Mouse (Mus musculus) Patski (cell line): ENCODE measurements around the gene Ndufaf3. TPM values are rescaled to one million over a fixed set of nuclear protein-coding genes. Genes with fewer than 3 reads are reported as not detected.

ENCODE experiments used
- ATAC-seq: fragments of 100-300 bp; one replicate; pipeline ENCODE4 v1.8.0; 2021
- CTCF ChIA-PET: fragments of 350-600 bp; sonication (Branson Sonifier 250); formaldehyde crosslinking; loops from one replicate; lab custom pipeline; 2022; ENCODE audit warnings: inconsistent platforms; lab: Charles Lee
- POLR2A ChIA-PET: fragments of 350-600 bp; sonication (Branson Sonifier 250); formaldehyde crosslinking; loops from one replicate; lab custom pipeline; 2022; ENCODE audit warnings: antibody characterized with exemption, inconsistent platforms; lab: Charles Lee
- DNase-seq: peaks from one replicate; pipeline ENCODE4 v3.0.0-alpha.2; 2011; ENCODE audit warnings: low read depth, low spot score
- H3K27me3 ChIP-seq: fragments of 371-371 bp; one replicate; pipeline ENCODE4 v1.5.1; 2021
- CTCF ChIP-seq: fragments of 100-300 bp; IDR thresholded peaks from one replicate; pipeline ENCODE4 v1.5.1; 2021
- in situ Hi-C: fragments of 300-500 bp; cut with MboI; formaldehyde crosslinking; loops from 3 replicates; pipeline ENCODE4 v1.11.1; 2018; ENCODE audit warnings: low pct_unique_long_range_greater_than_20kb, mixed read lengths
- polyA plus RNA-seq: library from polyadenylated mRNA; unstranded; gene quantifications from one replicate; pipeline ENCODE4 v1.2.3, GENCODE M21; 2021

The Ndufaf3 gene
- polyA plus RNA-seq, 1 experiment from 2014 or later, result 58.4 TPM

DNA sequence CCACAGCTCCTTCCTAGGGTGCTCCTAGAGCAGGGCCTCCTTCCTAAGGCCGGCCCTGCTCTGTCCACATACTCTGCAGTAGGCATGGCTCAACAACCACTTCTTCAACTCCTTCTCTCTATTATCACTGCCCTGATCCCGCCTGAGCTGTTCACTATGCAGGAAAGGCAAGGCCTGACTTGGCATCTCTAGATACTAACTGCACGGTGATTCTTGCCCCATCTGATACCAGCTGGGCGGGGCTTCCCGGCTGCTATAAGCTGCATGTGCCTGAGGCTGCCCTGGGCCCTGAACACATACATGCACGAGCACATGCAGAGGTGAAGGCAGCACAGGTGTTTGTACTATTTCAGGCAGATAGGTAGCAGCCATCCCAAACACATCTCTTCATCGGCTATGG is 3.1 kb downstream of the Ndufaf3 start:
- no peak for TF ChIP-seq CTCF
- no peak for DNase-seq
- H3K27me3 ChIP-seq, result no peaks in the 10 kb centered on the region
- in situ Hi-C loops, result no loop called here
- ATAC-seq, result no peak
- CTCF ChIA-PET, result no interaction called here
- POLR2A ChIA-PET, result interaction anchor here (0.6 kb wide), 1 partner anchor 12 kb away, joined by 3 read pairs; no protein-coding TSS in a partner anchor

DNA sequence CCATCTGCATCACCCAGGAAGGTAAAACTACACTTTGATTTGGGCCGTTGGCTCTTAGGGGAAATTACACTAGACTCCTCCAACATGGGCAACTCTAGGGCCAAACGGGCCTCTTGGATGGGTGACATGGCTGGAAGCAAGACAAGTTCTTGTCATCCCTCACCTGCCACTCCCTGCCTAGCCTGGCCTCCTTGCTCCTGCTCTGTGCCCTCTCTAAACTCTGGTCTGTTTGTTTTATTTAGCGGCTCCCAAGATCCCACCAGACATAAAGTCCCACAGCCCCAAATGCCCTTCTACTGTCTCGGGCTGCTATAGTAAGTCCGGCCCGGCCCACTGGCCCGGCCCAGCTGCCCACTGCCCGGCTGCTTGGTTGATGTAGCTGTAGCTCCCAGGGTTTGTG is 3.6 kb downstream of the Ndufaf3 start:
- in situ Hi-C loops, result no loop called here
- POLR2A ChIA-PET, result interaction anchor here (0.6 kb wide), 1 partner anchor 13 kb away, joined by 3 read pairs; no protein-coding TSS in a partner anchor
- DNase-seq (no peak), ATAC-seq (no peak)
- TF ChIP-seq CTCF, result no peak
- H3K27me3 ChIP-seq, result no peaks in the 10 kb centered on the region
- CTCF ChIA-PET, result no interaction called here

DNA sequence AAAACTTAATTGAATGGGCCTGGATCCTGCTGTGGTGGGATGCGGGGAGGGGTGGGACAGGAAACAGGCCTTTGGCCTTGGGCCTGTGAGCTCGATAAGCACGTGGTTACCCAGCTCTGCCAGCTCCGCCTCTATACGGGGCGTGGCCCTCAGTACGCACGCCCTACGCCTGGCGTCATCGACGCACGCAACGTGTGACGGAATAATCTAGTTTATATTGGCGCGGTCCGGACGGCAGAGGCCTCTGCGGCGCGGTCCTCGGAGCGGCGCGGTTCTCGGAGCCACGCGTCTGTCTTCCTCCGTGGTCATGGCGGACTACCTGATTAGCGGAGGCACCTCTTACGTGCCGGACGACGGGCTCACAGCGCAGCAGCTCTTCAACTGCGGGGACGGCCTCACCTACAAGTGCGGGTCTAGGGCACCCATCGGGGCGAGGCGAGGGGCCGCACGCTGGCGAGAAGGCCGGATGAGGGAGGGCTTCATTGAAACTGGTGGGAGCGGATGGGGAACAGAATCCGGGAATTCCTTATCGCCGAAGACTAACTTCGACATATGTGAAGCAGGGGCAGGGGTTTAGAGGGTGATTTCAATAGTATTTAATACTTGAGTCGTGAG is 6.9 kb downstream of the Ndufaf3 start, which contains the start of gene Impdh2:
TSS of gene Impdh2 (plus strand) at position 60 of the 615 bp plus-strand sequence.
- DNase-seq, result no peak
- CTCF ChIA-PET, result no interaction called here
- no peaks in the 10 kb centered on the region for H3K27me3 ChIP-seq
- no peak for TF ChIP-seq CTCF
- ATAC-seq, result peak; percentile 83
- in situ Hi-C loops, result no loop called here
- POLR2A ChIA-PET, result interaction anchor here (0.6 to 0.8 kb wide), 2 partner anchors 10 to 427 kb away, joined by 3 to 9 read pairs; no protein-coding TSS in a partner anchor

DNA sequence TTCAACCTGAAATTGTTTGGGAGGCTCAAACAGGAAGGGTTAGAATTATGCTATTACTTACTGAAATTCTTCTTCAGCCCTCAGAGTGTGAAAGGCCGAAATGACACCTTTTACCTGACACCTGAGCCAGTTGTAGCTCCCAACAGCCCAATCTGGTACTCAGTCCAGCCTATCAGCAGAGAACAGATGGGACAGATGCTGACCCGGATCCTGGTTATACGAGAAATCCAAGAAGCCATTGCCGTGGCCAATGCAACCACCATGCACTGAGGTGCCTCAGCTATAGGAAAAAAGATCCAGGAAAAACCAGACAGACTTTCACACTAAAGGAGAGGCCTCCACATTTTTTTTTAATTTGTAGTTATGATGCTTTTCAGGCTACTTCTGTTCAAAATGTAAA is 8.1 kb downstream of the Ndufaf3 start:
- ATAC-seq (no peak), DNase-seq (no peak)
- in situ Hi-C loops, result no loop called here
- CTCF ChIA-PET, result no interaction called here
- POLR2A ChIA-PET, result no interaction called here
- no peaks in the 10 kb centered on the region for H3K27me3 ChIP-seq
- no peak for TF ChIP-seq CTCF

DNA sequence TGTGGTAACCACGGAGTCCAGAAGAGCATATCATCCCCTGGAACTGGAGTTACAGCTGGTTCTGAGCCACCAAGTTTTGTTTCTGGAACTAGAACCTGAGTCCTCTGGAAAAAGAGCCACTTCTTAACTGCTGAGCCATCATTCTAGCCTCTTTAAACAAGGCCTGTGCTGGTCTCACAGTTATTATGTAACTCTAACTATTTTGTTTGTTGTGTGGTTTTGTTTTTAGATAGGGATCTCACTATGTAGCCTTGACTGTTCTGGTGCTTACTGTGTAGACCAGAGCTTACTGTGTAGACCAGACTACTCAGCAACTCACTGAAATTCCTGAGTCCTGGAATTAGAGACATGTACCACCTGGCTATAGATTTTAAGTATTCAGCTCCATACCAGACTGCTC is 20.4 kb downstream of the Ndufaf3 start:
- ATAC-seq, result no peak
- no peak for DNase-seq
- no peaks in the 10 kb centered on the region for H3K27me3 ChIP-seq
- ChIA-PET POLR2A (no interaction called here), CTCF (no interaction called here)
- in situ Hi-C loops, result no loop called here
- no peak for TF ChIP-seq CTCF

DNA sequence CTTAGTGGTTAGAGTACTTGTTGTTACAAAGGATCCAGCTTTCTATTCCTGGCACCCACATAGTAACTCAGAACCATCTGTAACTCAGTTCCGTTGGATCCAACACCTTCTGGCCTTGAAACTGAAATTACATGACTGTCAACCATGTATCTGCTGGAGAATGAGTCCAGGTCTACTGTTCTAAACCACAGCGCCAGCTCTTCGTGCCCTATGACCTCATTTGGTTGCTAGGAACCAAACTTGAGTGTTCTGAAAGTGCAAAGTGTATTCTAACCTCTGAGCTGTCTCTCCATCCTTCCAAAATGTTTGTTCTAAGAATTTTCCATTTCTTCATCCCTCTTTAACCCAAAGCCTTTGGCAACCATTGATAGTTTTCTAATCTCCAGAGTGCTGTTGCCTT is 21.2 kb downstream of the Ndufaf3 start:
- DNase-seq (no peak), ATAC-seq (no peak)
- ChIA-PET POLR2A (no interaction called here), CTCF (no interaction called here)
- no peak for TF ChIP-seq CTCF
- no peaks in the 10 kb centered on the region for H3K27me3 ChIP-seq
- in situ Hi-C loops, result no loop called here

DNA sequence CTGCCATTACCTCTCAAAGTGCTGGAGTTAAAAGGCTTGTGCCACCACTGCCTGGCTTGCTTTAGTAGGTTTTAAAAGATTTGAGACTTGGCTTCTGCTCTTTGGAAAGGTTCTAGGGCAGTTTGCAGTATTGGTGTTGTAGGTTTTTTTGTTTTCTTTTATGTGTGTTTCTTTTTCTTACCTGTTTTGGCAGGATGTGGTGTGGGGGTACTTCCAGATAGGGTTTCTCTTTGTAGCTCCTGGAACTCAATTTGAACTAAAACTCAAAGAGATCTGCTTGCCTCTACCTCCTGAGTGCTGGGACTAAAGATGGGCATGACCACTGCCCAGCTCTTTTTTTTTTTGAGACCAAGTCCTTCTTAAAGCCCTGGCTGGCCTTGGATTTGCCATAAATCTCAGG is 26.4 kb downstream of the Ndufaf3 start:
- no peak for TF ChIP-seq CTCF
- no peaks in the 10 kb centered on the region for H3K27me3 ChIP-seq
- in situ Hi-C loops, result no loop called here
- DNase-seq (no peak), ATAC-seq (no peak)
- ChIA-PET CTCF (no interaction called here), POLR2A (interaction anchor here (0.6 kb wide), 1 partner anchor 13 kb away, joined by 4 read pairs; no protein-coding TSS in a partner anchor)

DNA sequence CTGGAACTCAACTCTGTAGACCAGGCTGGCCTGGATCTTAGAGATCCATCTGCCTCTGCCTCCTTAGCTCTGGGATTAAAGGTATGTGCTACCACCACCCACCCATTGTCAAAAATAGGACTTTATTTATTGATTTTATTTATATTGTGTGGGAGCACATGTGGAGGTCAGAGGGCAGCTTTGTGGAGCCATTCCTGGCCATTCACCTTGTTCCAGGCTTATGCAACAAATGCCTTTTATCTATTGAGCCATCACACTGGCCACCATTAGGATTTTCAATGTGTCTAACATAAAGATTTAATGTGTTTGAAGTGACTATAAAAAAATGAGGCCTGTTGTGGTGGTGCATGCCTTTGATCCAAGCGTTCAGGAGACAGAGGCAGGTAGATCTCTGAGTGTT is 35.7 kb downstream of the Ndufaf3 start:
- in situ Hi-C loops, result no loop called here
- no peaks in the 10 kb centered on the region for H3K27me3 ChIP-seq
- CTCF ChIA-PET, result interaction anchor here (2.2 kb wide), 1 partner anchor 22 kb away, joined by 5 read pairs; no protein-coding TSS in a partner anchor
- TF ChIP-seq CTCF, result no peak
- ATAC-seq (no peak), DNase-seq (no peak)
- POLR2A ChIA-PET, result no interaction called here

DNA sequence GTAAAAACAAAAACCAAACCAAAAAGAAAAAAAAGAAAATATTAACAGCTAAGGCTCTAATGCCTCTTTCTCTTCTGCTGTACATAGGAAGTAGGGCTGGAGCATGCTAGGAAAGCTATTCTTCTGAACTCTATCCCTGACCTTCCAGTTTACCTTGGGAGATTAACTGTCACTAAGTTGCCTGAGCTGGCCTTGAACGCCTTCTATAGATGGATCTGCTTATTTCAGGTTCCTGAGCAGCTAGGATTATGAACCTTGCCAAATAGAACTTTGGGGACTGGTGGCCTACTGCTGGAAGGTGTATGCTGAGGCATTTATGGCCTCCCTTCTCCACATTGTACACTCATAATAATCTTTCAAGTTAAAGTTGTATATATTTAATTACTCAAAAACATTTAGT is 36.3 kb downstream of the Ndufaf3 start:
- no peak for DNase-seq
- no peaks in the 10 kb centered on the region for H3K27me3 ChIP-seq
- no peak for TF ChIP-seq CTCF
- POLR2A ChIA-PET, result no interaction called here
- CTCF ChIA-PET, result interaction anchor here (1.0 to 2.2 kb wide), 2 partner anchors 11 to 22 kb away, joined by 3 to 5 read pairs; no protein-coding TSS in a partner anchor
- in situ Hi-C loops, result no loop called here
- no peak for ATAC-seq

DNA sequence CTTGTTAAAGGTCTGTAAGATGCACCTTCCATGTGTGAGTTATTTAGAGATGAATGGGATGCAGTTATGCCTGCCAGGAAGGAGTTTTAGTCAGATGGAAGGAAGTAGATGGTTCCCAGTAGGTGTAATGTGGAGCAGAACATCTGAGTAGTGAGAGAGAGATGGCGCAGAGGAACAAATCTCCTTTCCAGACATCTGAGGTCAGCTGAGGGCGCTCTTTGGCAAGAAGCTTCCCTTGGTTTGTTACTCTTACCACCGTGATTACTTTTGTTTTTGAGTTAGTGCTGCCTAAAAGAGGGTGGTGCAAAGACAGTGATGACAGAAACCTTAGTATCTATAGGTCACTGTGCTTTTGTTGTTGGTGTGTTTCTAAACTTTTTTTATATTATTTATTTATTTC is 41.8 kb downstream of the Ndufaf3 start:
- in situ Hi-C loops, result no loop called here
- POLR2A ChIA-PET, result no interaction called here
- DNase-seq (no peak), ATAC-seq (no peak)
- H3K27me3 ChIP-seq, result no peaks in the 10 kb centered on the region
- CTCF ChIA-PET, result no interaction called here
- TF ChIP-seq CTCF, result no peak

DNA sequence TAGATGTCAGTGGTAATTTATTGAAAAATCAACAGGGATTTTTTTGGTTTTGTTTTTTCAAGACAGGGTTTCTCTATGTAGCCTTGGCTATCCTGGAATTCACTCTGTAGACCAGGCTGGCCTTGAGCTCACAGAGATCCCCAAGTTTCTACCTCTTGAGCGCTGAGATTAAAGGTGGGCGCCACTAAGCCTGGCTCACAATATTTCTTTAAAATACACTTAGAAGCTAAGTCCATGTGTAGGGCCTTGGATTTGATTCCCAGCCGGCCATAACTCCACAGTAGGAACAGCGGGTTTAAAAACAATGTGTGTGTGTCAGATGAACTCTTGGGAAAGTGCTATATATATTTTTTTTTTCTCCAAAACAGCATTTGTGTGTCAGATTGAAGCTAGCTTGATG is 43.9 kb downstream of the Ndufaf3 start:
- H3K27me3 ChIP-seq, result no peaks in the 10 kb centered on the region
- ATAC-seq (no peak), DNase-seq (no peak)
- ChIA-PET CTCF (interaction anchor here (0.7 to 1.2 kb wide), 2 partner anchors 14 to 44 kb away, joined by 3 read pairs; partner anchors contain the start of gene Ndufaf3), POLR2A (no interaction called here)
- no peak for TF ChIP-seq CTCF
- in situ Hi-C loops, result no loop called here

DNA sequence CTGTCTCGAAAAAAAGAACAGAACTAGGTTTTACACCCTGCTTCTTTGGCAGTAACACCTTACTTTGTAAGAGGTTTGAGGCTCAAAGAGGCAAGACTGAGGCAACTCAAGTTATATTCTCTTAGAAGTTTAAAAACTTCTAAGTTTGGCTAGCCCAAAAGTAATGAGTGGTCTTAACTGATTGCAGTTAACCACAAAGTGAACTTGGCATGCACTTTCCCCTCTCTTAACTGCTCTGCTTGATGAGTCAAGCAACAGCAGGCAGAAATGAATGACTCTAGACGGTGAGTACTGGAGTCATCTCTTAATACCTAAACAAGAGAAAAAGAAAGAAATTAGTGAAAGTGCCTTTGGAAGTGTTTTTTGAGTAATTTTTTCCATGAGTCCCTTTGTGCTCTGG is 45.6 kb downstream of the Ndufaf3 start:
- peak; percentile 41 for DNase-seq
- ATAC-seq, result no peak
- in situ Hi-C loops, result no loop called here
- TF ChIP-seq CTCF, result no peak
- ChIA-PET POLR2A (no interaction called here), CTCF (interaction anchor here (0.8 kb wide), 1 partner anchor 49 kb away, joined by 3 read pairs; no protein-coding TSS in a partner anchor)
- H3K27me3 ChIP-seq, result no peaks in the 10 kb centered on the region
